Mouse (Mus musculus) forebrain, embryonic 11.5 days (tissue): ENCODE measurements at regions not wholly inside any gene's neighbourhood (a gene's known extent, or its start where the extent isn't known, plus 50 kb on each side); places are given as distances from the start of the nearest gene placed in this dataset.

Experiments used
- ATAC-seq: fragments of 200-750 bp; cut with Nextera tagmentation; replicated peaks from 2 replicates; pipeline ENCODE4 v1.8.0; 2017; ENCODE audit warnings: moderate TSS enrichment; ENCODE audit not compliant: low FRiP score
- DNase-seq: peaks from one replicate; pipeline ENCODE4 v3.0.0-alpha.2; 2017; ENCODE audit warnings: low spot score
- H3K27ac ChIP-seq: fragments of 300-500 bp; sonication (generic); 2 replicates; pipeline ENCODE4 v1.5.1; 2014; ENCODE audit warnings: low read depth, low read length
- H3K27me3 ChIP-seq: fragments of 300-500 bp; sonication (generic); 2 replicates; pipeline ENCODE4 v1.6.1; 2014; ENCODE audit warnings: mild to moderate bottlenecking, low read length, mixed read lengths; ENCODE audit not compliant: control insufficient read depth, insufficient read depth
- H3K36me3 ChIP-seq: fragments of 300-500 bp; sonication (generic); 2 replicates; pipeline ENCODE4 v1.6.1; 2014; ENCODE audit warnings: mild to moderate bottlenecking, low read length, moderate library complexity, mixed read lengths; ENCODE audit not compliant: control insufficient read depth, insufficient read depth
- H3K4me1 ChIP-seq: fragments of 300-500 bp; sonication (generic); replicated peaks from 2 replicates; pipeline ENCODE4 v1.6.1; 2014; ENCODE audit warnings: low read length, mixed read lengths; ENCODE audit not compliant: control insufficient read depth, insufficient read depth
- H3K4me2 ChIP-seq: fragments of 300-500 bp; sonication (generic); 2 replicates; pipeline ENCODE4 v1.6.1; 2014; ENCODE audit warnings: low read depth, mild to moderate bottlenecking, low read length, moderate library complexity, mixed read lengths; ENCODE audit not compliant: severe bottlenecking
- H3K4me3 ChIP-seq: fragments of 300-500 bp; sonication (generic); 2 replicates; pipeline ENCODE4 v1.5.1; 2014; ENCODE audit warnings: low read depth, low read length
- H3K9ac ChIP-seq: fragments of 300-500 bp; sonication (generic); 2 replicates; pipeline ENCODE4 v1.6.1; 2014; ENCODE audit warnings: low read length
- H3K9me3 ChIP-seq: fragments of 300-500 bp; sonication (generic); 2 replicates; pipeline ENCODE4 v1.6.1; 2016; ENCODE audit warnings: low read length, mixed read lengths; ENCODE audit not compliant: control insufficient read depth
- WGBS: fragments of 180-500 bp; shearing (Covaris S2); extraction: QIAGEN DNeasy Blood & Tissue Kit; methylation state at CpG from one replicate; pipeline ENCODE4 v1.1.7; 2014; 5-methylcytosine and 5-hydroxymethylcytosine counted together

GRCm38 (mm10) chr7:70756676-70757075 lies 390.1 kb upstream of the Nr2f2 start:
- H3K27me3 ChIP-seq = no peaks in the 10 kb centered on the region
- no peak overlapping the region for H3K9ac ChIP-seq
- no peak overlapping the region for H3K27ac ChIP-seq
- no peaks in the 10 kb centered on the region; the same call in 1 of the 2 replicates for H3K9me3 ChIP-seq
- H3K36me3 ChIP-seq = no peaks in the 10 kb centered on the region
- 92% methylated on average over 3 of the region's 3 CpGs for WGBS
- DNase-seq (no peak), ATAC-seq (no peak)
- no peak overlapping the region for H3K4me3 ChIP-seq
- H3K4me2 ChIP-seq = no peak overlapping the region
- H3K4me1 ChIP-seq = no peaks in the 10 kb centered on the region

GRCm38 (mm10) chr7:70754826-70755225 lies 388.3 kb upstream of the Nr2f2 start:
- DNase-seq (no peak), ATAC-seq (no peak)
- Histone ChIP-seq H3K9me3 (no peaks in the 10 kb centered on the region; the same call in 1 of the 2 replicates), H3K36me3 (no peaks in the 10 kb centered on the region), H3K27me3 (no peaks in the 10 kb centered on the region), H3K9ac (no peak overlapping the region), H3K27ac (no peak overlapping the region), H3K4me1 (no peaks in the 10 kb centered on the region), H3K4me2 (no peak overlapping the region), H3K4me3 (no peak overlapping the region)
- WGBS = 86% methylated on average over 1 of the region's 1 CpGs

- H3K36me3 ChIP-seq = no peaks in the 10 kb centered on the region
- 80% methylated on average over 12 of the region's 12 CpGs for WGBS
- ATAC-seq (no peak), DNase-seq (no peak)
- H3K9ac ChIP-seq = no peak overlapping the region
- H3K27me3 ChIP-seq = no peaks in the 10 kb centered on the region
- H3K4me1 ChIP-seq = no peaks in the 10 kb centered on the region
- H3K4me2 ChIP-seq = no peak overlapping the region
- H3K9me3 ChIP-seq = no peaks in the 10 kb centered on the region; the same call in 1 of the 2 replicates
- H3K27ac ChIP-seq = no peak overlapping the region
- H3K4me3 ChIP-seq = no peak overlapping the region
Observed at GRCm38 (mm10) chr7:70752802-70753218, 386.3 kb upstream of the Nr2f2 start.

GRCm38 (mm10) chr7:70748884-70749283 lies 382.3 kb upstream of the Nr2f2 start:
- DNase-seq = no peak
- Histone ChIP-seq H3K36me3 (no peaks in the 10 kb centered on the region), H3K4me1 (no peaks in the 10 kb centered on the region)

GRCm38 (mm10) chr7:70748345-70748744 lies 381.8 kb upstream of the Nr2f2 start:
- WGBS = 77% methylated on average over 8 of the region's 8 CpGs
- DNase-seq = no peak

More at GRCm38 (mm10) chr7:70748884-70749283, 382.3 kb upstream of the Nr2f2 start:
- H3K4me3 ChIP-seq = no peak overlapping the region
- no peaks in the 10 kb centered on the region for H3K9me3 ChIP-seq
- ATAC-seq = no peak
- no peak overlapping the region for H3K4me2 ChIP-seq
- no peaks in the 10 kb centered on the region for H3K27me3 ChIP-seq
- no peak overlapping the region for H3K9ac ChIP-seq
- no peak overlapping the region for H3K27ac ChIP-seq
- WGBS = 64% methylated on average over 3 of the region's 3 CpGs

GRCm38 (mm10) chr7:70744296-70744695 lies 377.8 kb upstream of the Nr2f2 start:
- Histone ChIP-seq H3K27me3 (no peaks in the 10 kb centered on the region), H3K4me1 (no peaks in the 10 kb centered on the region), H3K27ac (no peak overlapping the region), H3K4me3 (no peak overlapping the region), H3K4me2 (no peak overlapping the region), H3K9ac (no peak overlapping the region), H3K36me3 (no peaks in the 10 kb centered on the region), H3K9me3 (no peaks in the 10 kb centered on the region)
- no peak for ATAC-seq
- no peak for DNase-seq
- WGBS = 78% methylated on average over 18 of the region's 18 CpGs

More at GRCm38 (mm10) chr7:70748345-70748744, 381.8 kb upstream of the Nr2f2 start:
- ATAC-seq = no peak
- Histone ChIP-seq H3K9me3 (no peaks in the 10 kb centered on the region), H3K36me3 (no peaks in the 10 kb centered on the region), H3K4me2 (no peak overlapping the region), H3K4me1 (no peaks in the 10 kb centered on the region), H3K27ac (no peak overlapping the region), H3K9ac (no peak overlapping the region), H3K27me3 (no peaks in the 10 kb centered on the region), H3K4me3 (no peak overlapping the region)

GRCm38 (mm10) chr7:70735591-70735990 lies 369.1 kb upstream of the Nr2f2 start:
- Histone ChIP-seq H3K4me3 (no peak overlapping the region), H3K4me1 (no peaks in the 10 kb centered on the region), H3K9ac (no peak overlapping the region), H3K9me3 (no peaks in the 10 kb centered on the region), H3K4me2 (no peak overlapping the region), H3K27ac (no peak overlapping the region), H3K27me3 (no peaks in the 10 kb centered on the region), H3K36me3 (no peaks in the 10 kb centered on the region)
- no peak for ATAC-seq
- no peak for DNase-seq
- WGBS = 95% methylated on average over 2 of the region's 2 CpGs

- Histone ChIP-seq H3K9me3 (no peaks in the 10 kb centered on the region), H3K27ac (no peak overlapping the region), H3K27me3 (no peaks in the 10 kb centered on the region), H3K4me2 (no peak overlapping the region), H3K4me3 (no peak overlapping the region), H3K9ac (no peak overlapping the region), H3K4me1 (no peaks in the 10 kb centered on the region), H3K36me3 (no peaks in the 10 kb centered on the region)
- DNase-seq = no peak
- ATAC-seq = no peak
Observed at GRCm38 (mm10) chr7:70733501-70733900, 367.0 kb upstream of the Nr2f2 start.

- Histone ChIP-seq H3K27me3 (no peaks in the 10 kb centered on the region), H3K27ac (no peak overlapping the region), H3K9ac (no peak overlapping the region), H3K36me3 (no peaks in the 10 kb centered on the region), H3K4me2 (no peak overlapping the region), H3K4me3 (no peak overlapping the region), H3K4me1 (no peaks in the 10 kb centered on the region), H3K9me3 (no peaks in the 10 kb centered on the region)
- DNase-seq = no peak
- no peak for ATAC-seq
- WGBS = 93% methylated on average over 8 of the region's 8 CpGs
Observed at GRCm38 (mm10) chr7:70729896-70730295, 363.4 kb upstream of the Nr2f2 start.
